Mouse (Mus musculus) CH12.LX (cell line): ENCODE data around the gene Xntrpc. TPM values are rescaled to one million over a fixed set of nuclear protein-coding genes. Genes with fewer than 3 reads are reported as not detected.

Source experiments
- DNase-seq: peaks from one replicate; pipeline ENCODE4 v3.0.0-alpha.2; 2013; ENCODE audit errors: extremely low read depth
- H3K27ac ChIP-seq: 2 replicates; pipeline ENCODE4 v1.5.1; 2012; ENCODE audit warnings: low read depth, mild to moderate bottlenecking, control low read depth, moderate library complexity; ENCODE audit not compliant: insufficient read depth
- H3K27me3 ChIP-seq: replicated peaks from 2 replicates; pipeline ENCODE3; 2012; ENCODE audit warnings: inconsistent platforms
- H3K36me3 ChIP-seq, 2 experiments: replicated peaks in 1 of 2; 2 replicates each; pipeline versions ENCODE3 to v1.6.1; 2012; ENCODE audit warnings: inconsistent platforms in 1 of 2, low read length in 1 of 2, mild to moderate bottlenecking in 1 of 2, mixed read lengths in 1 of 2, moderate library complexity in 1 of 2; ENCODE audit not compliant: control insufficient read depth in 1 of 2, insufficient read depth in 1 of 2
- H3K4me1 ChIP-seq, 2 experiments: 2 replicates each; pipeline ENCODE4 v1.6.1; 2012; ENCODE audit warnings: inconsistent platforms in 1 of 2, moderate library complexity in 1 of 2; ENCODE audit not compliant: insufficient read depth in 2 of 2, control insufficient read depth in 1 of 2
- H3K4me2 ChIP-seq: 2 replicates; pipeline ENCODE4 v1.6.1; 2012; ENCODE audit warnings: low read depth, mild to moderate bottlenecking, control low read depth; ENCODE audit not compliant: poor library complexity, insufficient read depth, severe bottlenecking
- H3K4me3 ChIP-seq, 3 experiments: fragments of 150-350 bp in 1 of 3; sonication (generic) in 1 of 3; replicated peaks in 1 of 3; 2 replicates each; pipeline versions ENCODE3 to v1.5.1; 2011 to 2012; ENCODE audit warnings: low read depth in 2 of 3, low read length in 2 of 3, mild to moderate bottlenecking in 2 of 3, moderate library complexity in 2 of 3, control low read depth in 1 of 3, improper control_type of control experiment in 1 of 3, inconsistent platforms in 1 of 3, mixed read lengths in 1 of 3; ENCODE audit not compliant: poor library complexity in 1 of 3
- H3K79me2 ChIP-seq: replicated peaks from 2 replicates; pipeline ENCODE4 v1.6.1; 2012; ENCODE audit warnings: mild to moderate bottlenecking, moderate library complexity; ENCODE audit not compliant: control insufficient read depth, poor library complexity, insufficient read depth, severe bottlenecking; ENCODE audit errors: extremely low read depth
- H3K9ac ChIP-seq: 2 replicates; pipeline ENCODE4 v1.6.1; 2012; ENCODE audit warnings: low read depth, mild to moderate bottlenecking, control low read depth, moderate library complexity; ENCODE audit not compliant: insufficient read depth
- H3K9me3 ChIP-seq: replicated peaks from 2 replicates; pipeline ENCODE3; 2012; ENCODE audit warnings: low read length, inconsistent platforms, mixed read lengths
- BHLHE40 ChIP-seq: IDR thresholded peaks from 2 replicates; pipeline ENCODE4 v1.6.1; 2011; ENCODE audit warnings: mild to moderate bottlenecking, low read depth, low read length, improper control_type of control experiment
- CHD1 ChIP-seq: IDR thresholded peaks from 2 replicates; pipeline ENCODE4 v1.6.1; 2012; ENCODE audit warnings: low read depth, low read length, improper control_type of control experiment, inconsistent platforms
- CTCF ChIP-seq, 2 experiments: IDR thresholded peaks in 1 of 2; conservative IDR thresholded peaks in 1 of 2; 2 replicates each; pipeline ENCODE4 v1.5.1; 2011 to 2012; ENCODE audit warnings: low read depth in 2 of 2, low read length in 2 of 2, improper control_type of control experiment in 1 of 2, inconsistent platforms in 1 of 2, mild to moderate bottlenecking in 1 of 2, moderate library complexity in 1 of 2
- EP300 ChIP-seq: IDR thresholded peaks from 2 replicates; pipeline ENCODE4 v1.6.1; 2011; ENCODE audit warnings: low read length, improper control_type of control experiment
- GABPA ChIP-seq: IDR thresholded peaks from 2 replicates; pipeline ENCODE4 v1.6.1; 2012; ENCODE audit warnings: low read depth, low read length, improper control_type of control experiment, inconsistent platforms; ENCODE audit not compliant: insufficient replicate concordance
- HCFC1 ChIP-seq: IDR thresholded peaks from 2 replicates; pipeline ENCODE4 v1.6.1; 2012; ENCODE audit warnings: low read depth, mild to moderate bottlenecking, inconsistent platforms, low read length, improper control_type of control experiment
- IRF4 ChIP-seq: IDR thresholded peaks from 2 replicates; pipeline ENCODE4 v1.6.1; 2014; ENCODE audit warnings: low read depth, mild to moderate bottlenecking, inconsistent platforms, low read length, improper control_type of control experiment
- JUN ChIP-seq: IDR thresholded peaks from 2 replicates; pipeline ENCODE4 v1.6.1; 2011; ENCODE audit warnings: low read depth, mild to moderate bottlenecking, low read length, improper control_type of control experiment, moderate library complexity; ENCODE audit not compliant: insufficient read depth
- KAT2A ChIP-seq: IDR thresholded peaks from 2 replicates; pipeline ENCODE4 v1.6.1; 2012; ENCODE audit warnings: low read length, improper control_type of control experiment, inconsistent platforms; ENCODE audit not compliant: insufficient replicate concordance
- MAFK ChIP-seq: IDR thresholded peaks from 2 replicates; pipeline ENCODE4 v1.6.1; 2011; ENCODE audit warnings: low read length, improper control_type of control experiment; ENCODE audit not compliant: insufficient replicate concordance
- MAX ChIP-seq: IDR thresholded peaks from 2 replicates; pipeline ENCODE4 v1.6.1; 2011; ENCODE audit warnings: low read length, improper control_type of control experiment
- MAZ ChIP-seq: IDR thresholded peaks from 2 replicates; pipeline ENCODE4 v1.6.1; 2012; ENCODE audit warnings: low read depth, mild to moderate bottlenecking, inconsistent platforms, low read length, improper control_type of control experiment, moderate library complexity
- MEF2A ChIP-seq: IDR thresholded peaks from 2 replicates; pipeline ENCODE4 v1.6.1; 2014; ENCODE audit warnings: low read depth, mild to moderate bottlenecking, inconsistent platforms, low read length, improper control_type of control experiment, borderline replicate concordance
- MYC ChIP-seq: IDR thresholded peaks from 2 replicates; pipeline ENCODE4 v1.6.1; 2011; ENCODE audit warnings: low read depth, mild to moderate bottlenecking, improper control_type of control experiment, low read length
- NELFE ChIP-seq: IDR thresholded peaks from 2 replicates; pipeline ENCODE4 v1.6.1; 2011; ENCODE audit warnings: low read depth, low read length, improper control_type of control experiment
- PAX5 ChIP-seq: IDR thresholded peaks from 2 replicates; pipeline ENCODE4 v1.6.1; 2012; ENCODE audit warnings: low read length, inconsistent platforms, mixed read lengths
- POLR2A ChIP-seq: IDR thresholded peaks from 2 replicates; pipeline ENCODE4 v1.6.1; 2011; ENCODE audit warnings: low read depth, mild to moderate bottlenecking, improper control_type of control experiment, low read length
- RAD21 ChIP-seq: IDR thresholded peaks from 2 replicates; pipeline ENCODE4 v1.6.1; 2011; ENCODE audit warnings: low read depth, mild to moderate bottlenecking, low read length, improper control_type of control experiment, moderate library complexity
- RCOR1 ChIP-seq: conservative IDR thresholded peaks from 2 replicates; pipeline ENCODE4 v1.6.1; 2012; ENCODE audit warnings: low read depth, mild to moderate bottlenecking, inconsistent platforms, low read length, improper control_type of control experiment
- SMC3 ChIP-seq: IDR thresholded peaks from 2 replicates; pipeline ENCODE4 v1.6.1; 2011; ENCODE audit warnings: low read depth, low read length, improper control_type of control experiment
- TCF12 ChIP-seq: IDR thresholded peaks from 2 replicates; pipeline ENCODE4 v1.6.1; 2014; ENCODE audit warnings: low read depth, mild to moderate bottlenecking, inconsistent platforms, low read length, improper control_type of control experiment
- UBTF ChIP-seq: IDR thresholded peaks from 2 replicates; pipeline ENCODE4 v1.6.1; 2012; ENCODE audit warnings: low read depth, mild to moderate bottlenecking, inconsistent platforms, low read length, improper control_type of control experiment, moderate library complexity
- USF2 ChIP-seq: conservative IDR thresholded peaks from 2 replicates; pipeline ENCODE4 v1.6.1; 2011; ENCODE audit warnings: low read depth, low read length, improper control_type of control experiment
- ZNF384 ChIP-seq: IDR thresholded peaks from 2 replicates; pipeline ENCODE4 v1.6.1; 2012; ENCODE audit warnings: low read depth, low read length, improper control_type of control experiment, inconsistent platforms
- dilution Hi-C: fragments of 300-500 bp; cut with MboI; formaldehyde crosslinking; loops from 2 replicates; pipeline ENCODE4 v1.14.3; 2020; ENCODE audit warnings: low sequenced_read_pairs; ENCODE audit not compliant: extremely low pct_unique_long_range_greater_than_20kb, extremely low pct_ligation_motif_present
- in situ Hi-C: fragments of 300-500 bp; cut with MboI; formaldehyde crosslinking; loops from 3 replicates; pipeline ENCODE4 v1.14.3; 2019; ENCODE audit warnings: low sequenced_read_pairs, low pct_ligation_motif_present, low pct_unique_long_range_greater_than_20kb, mixed read lengths
- polyA plus RNA-seq: library from polyadenylated mRNA; unstranded; fragments of >175 nt; gene quantifications from 2 replicates; pipeline ENCODE4 v1.2.1, GENCODE M21; 2012; ENCODE audit warnings: low read depth; ENCODE audit not compliant: insufficient read length
- total RNA-seq, 2 experiments: library from RNA; depleted of rRNA; stranded (reverse); fragments of 300-350 nt in 1 of 2; fragments of >200 nt in 1 of 2; gene quantifications; 2 replicates each; pipeline ENCODE4 v1.2.3; 2012 to 2014

Gene Xntrpc
- total and polyA plus RNA-seq, 3 experiments = 0.64 to 1.9 (median 1.7) TPM

- Histone ChIP-seq H3K9ac (no peak overlapping the region), H3K9me3 (no peaks in the 10 kb centered on the region), H3K4me3 (no peak overlapping the region), H3K4me1 (0 out of 4 replicates have a peak, but pooled peaks cover 0 to 2% of the 10 kb centered on the region in 2 experiments), H3K27me3 (no peaks in the 10 kb centered on the region), H3K36me3 (peaks cover 72 to 89% of the 10 kb centered on the region in 2 experiments), H3K27ac (no peak overlapping the region), H3K4me2 (no peak overlapping the region), H3K79me2 (no peaks in the 10 kb centered on the region)
- in situ Hi-C loops = loop anchor here (10.0 kb wide), 1 partner anchor 166 kb away; no protein-coding TSS in a partner anchor
- TF ChIP-seq GABPA (no peak), JUN (no peak), ZNF384 (no peak), RAD21 (no peak), CHD1 (no peak), USF2 (no peak), UBTF (no peak), PAX5 (no peak)
- dilution Hi-C loops = no loop called here
- no peak for DNase-seq
Measured at GRCm38 (mm10) chr7:102080311-102080710, 14.8 kb downstream of the Xntrpc start.

GRCm38 (mm10) chr7:102081784-102082183, 16.3 kb downstream of the Xntrpc start:
- H3K36me3 ChIP-seq = peaks cover 63 to 94% of the 10 kb centered on the region in 2 experiments
- DNase-seq = no peak
- dilution Hi-C loops = no loop called here

More at GRCm38 (mm10) chr7:102081784-102082183, 16.3 kb downstream of the Xntrpc start:
- H3K4me2 ChIP-seq = no peak overlapping the region
- 0 out of 4 replicates have a peak, but pooled peaks cover 0 to 2% of the 10 kb centered on the region in 2 experiments for H3K4me1 ChIP-seq
- no peak overlapping the region for H3K4me3 ChIP-seq
- H3K27me3 ChIP-seq = no peaks in the 10 kb centered on the region
- no peak overlapping the region for H3K9ac ChIP-seq
- TF ChIP-seq BHLHE40 (no peak), MEF2A (no peak), HCFC1 (no peak), SMC3 (no peak), PAX5 (no peak), UBTF (no peak), JUN (no peak), MAZ (no peak), MAFK (no peak), MYC (no peak), IRF4 (no peak), POLR2A (no peak), CTCF (conservative IDR thresholded peaks at IDR 0.05 in 1 of 2, IDR thresholded peaks at IDR 0.05 in 1 of 2; ENCODE audit: low read depth in 2 of 2, low read length in 2 of 2) (no peak), TCF12 (no peak), RCOR1 (no peak), MAX (no peak), NELFE (no peak), EP300 (no peak), KAT2A (no peak), USF2 (no peak)
- TF ChIP-seq, all 38 proteins: peak for 0
- Histone ChIP-seq H3K79me2 (no peaks in the 10 kb centered on the region), H3K27ac (no peak overlapping the region), H3K9me3 (no peaks in the 10 kb centered on the region)
- in situ Hi-C loops = loop anchor here (10.0 kb wide), 1 partner anchor 167 kb away; no protein-coding TSS in a partner anchor
